Mouse (Mus musculus) lung, postnatal 0 days (tissue): ENCODE measurements around the gene Enpp1. TPM values are rescaled to one million over a fixed set of nuclear protein-coding genes. Genes with fewer than 3 reads are reported as not detected.
A peak's percentile ranks its signal among the peaks of the same experiment; 100 is the strongest.

Source experiments
- ATAC-seq: fragments of 200-750 bp; cut with Nextera tagmentation; 2 replicates; pipeline ENCODE4 v1.8.0; 2017; ENCODE audit warnings: moderate library complexity
- DNase-seq: peaks from one replicate; pipeline ENCODE4 v3.0.0-alpha.2; 2016; ENCODE audit warnings: low spot score
- H3K27ac ChIP-seq: fragments of 300-500 bp; sonication (generic); 2 replicates; pipeline ENCODE4 v1.5.1; 2014; ENCODE audit warnings: antibody characterized with exemption, mild to moderate bottlenecking, low read length, mixed read lengths
- H3K27me3 ChIP-seq: fragments of 300-500 bp; sonication (generic); replicated peaks from 2 replicates; pipeline ENCODE4 v1.6.1; 2014; ENCODE audit warnings: low read length, mixed read lengths; ENCODE audit not compliant: insufficient read depth
- H3K36me3 ChIP-seq: fragments of 300-500 bp; sonication (generic); 2 replicates; pipeline ENCODE4 v1.6.1; 2014; ENCODE audit warnings: low read length, mixed read lengths; ENCODE audit not compliant: insufficient read depth
- H3K4me1 ChIP-seq: fragments of 300-500 bp; sonication (generic); 2 replicates; pipeline ENCODE4 v1.6.1; 2014; ENCODE audit warnings: antibody characterized with exemption, low read depth, low read length, mixed read lengths; ENCODE audit not compliant: insufficient read depth
- H3K4me2 ChIP-seq: fragments of 300-500 bp; sonication (generic); replicated peaks from 2 replicates; pipeline ENCODE4 v1.6.1; 2014; ENCODE audit warnings: low read depth, mild to moderate bottlenecking, low read length, moderate library complexity, mixed read lengths
- H3K4me3 ChIP-seq: fragments of 300-500 bp; sonication (generic); 2 replicates; pipeline ENCODE4 v1.5.1; 2014; ENCODE audit warnings: low read depth, low read length
- H3K9ac ChIP-seq: fragments of 300-500 bp; sonication (generic); replicated peaks from 2 replicates; pipeline ENCODE4 v1.6.1; 2014; ENCODE audit warnings: low read depth, mild to moderate bottlenecking
- H3K9me3 ChIP-seq: fragments of 300-500 bp; sonication (generic); 2 replicates; pipeline ENCODE4 v1.6.1; 2016; ENCODE audit warnings: low read length, mixed read lengths
- CTCF ChIP-seq: IDR thresholded peaks from 2 replicates; pipeline ENCODE4 v1.5.1; 2016; ENCODE audit warnings: antibody characterized with exemption, mild to moderate bottlenecking
- EP300 ChIP-seq: IDR thresholded peaks from 2 replicates; pipeline ENCODE4 v1.6.1; 2016; ENCODE audit warnings: antibody characterized with exemption, mild to moderate bottlenecking, control low read depth
- WGBS: fragments of 180-500 bp; shearing (Covaris S2); extraction: QIAGEN DNeasy Blood & Tissue Kit; methylation state at CpG from one replicate; pipeline ENCODE4 v1.1.7; 2014; 5-methylcytosine and 5-hydroxymethylcytosine counted together
- polyA plus RNA-seq: library from polyadenylated mRNA; unstranded; fragments of >200 nt; fragmentation: Nextera tagmentation; extraction: Ambion mirVana; gene quantifications from 2 replicates; pipeline ENCODE4 v1.2.1, GENCODE M21; 2015

Gene Enpp1
- polyA plus RNA-seq, 1 experiment from 2014 or later, result 2.9 TPM

DNA sequence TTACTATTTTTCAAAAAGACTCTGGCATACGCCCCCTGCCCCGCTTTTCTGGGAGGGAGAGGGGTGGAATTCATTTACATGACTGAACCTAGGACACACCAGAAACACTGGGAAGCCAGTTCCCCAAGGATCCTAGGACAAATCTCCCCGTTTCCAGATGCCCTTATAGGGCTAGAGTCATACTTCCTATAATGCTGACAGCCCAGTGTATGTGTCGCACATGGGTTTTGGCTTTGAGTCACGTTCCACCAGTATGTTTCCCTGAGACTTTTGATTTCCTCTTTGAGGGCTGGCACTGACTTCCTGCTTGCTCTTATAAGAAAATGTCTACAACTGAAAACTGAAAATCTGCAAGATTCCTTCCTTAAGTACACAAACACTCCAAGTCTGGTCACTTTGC lies 120.2 kb downstream of the Enpp1 start:
- Histone ChIP-seq H3K27ac (peak overlapping the region; percentile 62), H3K27me3 (no peaks in the 10 kb centered on the region), H3K36me3 (no peaks in the 10 kb centered on the region), H3K9me3 (no peaks in the 10 kb centered on the region), H3K9ac (no peak overlapping the region), H3K4me1 (peaks cover 17% of the 10 kb centered on the region), H3K4me2 (no peak overlapping the region), H3K4me3 (no peak overlapping the region)
- no peak for ATAC-seq
- TF ChIP-seq EP300, result no peak
- no peak for TF ChIP-seq CTCF
- 43% methylated on average over 5 of the region's 5 CpGs for WGBS
- DNase-seq, result peak; percentile 66

DNA sequence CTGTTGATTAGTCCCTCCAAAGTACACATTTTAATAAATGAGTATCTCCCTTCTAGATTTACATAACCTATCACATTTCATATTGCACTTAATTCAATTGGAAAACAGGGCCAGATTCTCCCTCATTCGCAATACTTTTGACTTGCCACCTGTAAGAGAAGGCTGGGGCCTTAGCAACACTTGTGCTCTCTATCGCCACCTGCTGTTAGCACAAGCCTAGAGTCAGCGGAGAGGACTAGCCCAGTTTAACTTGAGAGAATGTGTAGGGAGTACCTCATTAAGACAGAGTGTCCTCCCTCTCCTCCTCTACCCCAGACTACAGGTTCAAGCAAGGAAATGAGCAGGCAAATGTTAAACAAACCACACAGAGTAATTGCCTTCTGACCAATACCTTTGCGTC lies 120.8 kb downstream of the Enpp1 start:
- Histone ChIP-seq H3K36me3 (no peaks in the 10 kb centered on the region), H3K4me2 (no peak overlapping the region), H3K9me3 (no peaks in the 10 kb centered on the region), H3K27ac (peak overlapping the region; percentile 62; the same call in 1 of the 2 replicates), H3K9ac (no peak overlapping the region), H3K27me3 (no peaks in the 10 kb centered on the region), H3K4me3 (no peak overlapping the region), H3K4me1 (peaks cover 11% of the 10 kb centered on the region; the same call in 1 of the 2 replicates)
- WGBS, result 20% methylated on average over 4 of the region's 4 CpGs
- peak; percentile 80 for DNase-seq
- peak; percentile 40 for ATAC-seq
- TF ChIP-seq CTCF (peak; percentile 97), EP300 (no peak)

DNA sequence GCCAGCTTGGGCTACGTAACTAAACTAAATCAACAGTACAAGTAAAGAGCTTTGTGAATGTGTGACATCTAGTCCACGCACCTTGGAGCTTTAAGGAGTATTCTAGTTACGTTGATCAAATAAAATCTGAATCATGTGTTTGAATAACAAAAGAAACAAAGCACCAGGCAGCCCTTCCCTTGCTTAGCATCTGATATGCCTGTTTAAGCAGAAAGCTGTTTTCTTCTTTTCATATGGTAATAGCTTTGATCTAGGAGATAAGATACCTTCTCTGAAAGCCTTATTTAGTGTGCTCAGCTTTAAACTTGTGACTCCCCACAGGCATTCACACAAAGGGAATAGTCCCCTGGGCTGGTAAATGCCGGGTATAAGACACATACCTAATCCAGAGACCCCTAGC lies 121.4 kb downstream of the Enpp1 start:
- no peaks in the 10 kb centered on the region for H3K9me3 ChIP-seq
- ATAC-seq (no peak), DNase-seq (no peak)
- no peak overlapping the region for H3K9ac ChIP-seq
- no peak overlapping the region for H3K4me2 ChIP-seq
- no peak overlapping the region for H3K4me3 ChIP-seq
- TF ChIP-seq EP300, result no peak
- TF ChIP-seq CTCF, result no peak
- 75% methylated on average over 4 of the region's 4 CpGs for WGBS
- H3K27ac ChIP-seq, result no peak overlapping the region
- no peaks in the 10 kb centered on the region for H3K27me3 ChIP-seq
- peaks cover 8% of the 10 kb centered on the region; the same call in 1 of the 2 replicates for H3K4me1 ChIP-seq
- H3K36me3 ChIP-seq, result no peaks in the 10 kb centered on the region

- no peak for TF ChIP-seq EP300
- no peak for TF ChIP-seq CTCF
- no peaks in the 10 kb centered on the region for H3K27me3 ChIP-seq
- no peak overlapping the region for H3K4me2 ChIP-seq
- H3K4me3 ChIP-seq, result no peak overlapping the region
- no peak overlapping the region for H3K9ac ChIP-seq
- no peak overlapping the region for H3K27ac ChIP-seq
- DNase-seq, result no peak
- 88% methylated on average over 9 of the region's 9 CpGs for WGBS
- ATAC-seq, result no peak
- peaks cover 8% of the 10 kb centered on the region; the same call in 1 of the 2 replicates for H3K4me1 ChIP-seq
- H3K36me3 ChIP-seq, result no peaks in the 10 kb centered on the region
- no peaks in the 10 kb centered on the region for H3K9me3 ChIP-seq
These were observed 122.7 kb downstream of the Enpp1 start for GRCm38 (mm10) chr10:24589238-24589637.

DNA sequence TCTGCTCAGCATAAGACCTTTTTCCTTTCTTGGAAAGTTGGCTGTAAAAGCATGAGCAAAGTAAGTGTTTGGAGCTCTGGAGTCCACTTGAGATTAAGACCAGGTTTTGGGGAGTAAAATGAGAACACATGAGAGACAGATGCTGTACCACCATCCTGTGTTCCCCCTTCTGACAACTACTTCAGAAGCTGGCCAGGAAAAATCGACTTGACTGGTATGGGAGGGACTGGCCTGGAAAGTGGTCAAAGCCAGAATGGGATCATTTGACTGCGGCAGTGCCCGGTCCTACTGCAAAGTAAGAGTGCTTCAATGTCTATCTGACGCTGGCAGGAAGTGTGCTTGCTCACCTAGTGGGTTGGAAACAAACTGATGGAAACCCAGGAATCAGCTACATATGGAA lies 123.1 kb downstream of the Enpp1 start:
- no peaks in the 10 kb centered on the region for H3K27me3 ChIP-seq
- no peaks in the 10 kb centered on the region for H3K9me3 ChIP-seq
- no peak overlapping the region for H3K9ac ChIP-seq
- H3K4me1 ChIP-seq, result peaks cover 8% of the 10 kb centered on the region; the same call in 1 of the 2 replicates
- H3K27ac ChIP-seq, result no peak overlapping the region
- ATAC-seq (no peak), DNase-seq (no peak)
- H3K4me2 ChIP-seq, result no peak overlapping the region
- WGBS, result 59% methylated on average over 4 of the region's 4 CpGs
- no peak for TF ChIP-seq EP300
- TF ChIP-seq CTCF, result no peak
- no peaks in the 10 kb centered on the region for H3K36me3 ChIP-seq
- no peak overlapping the region for H3K4me3 ChIP-seq

Other genes with a start within 250 kb of the Enpp1 start
- 54.8 and 71.1 TPM in 2 replicates for gene Ccn2, start 116.7 kb downstream of the Enpp1 start, polyA plus RNA-seq
- 1.2 and 1.4 TPM in 2 replicates for gene Enpp3, start 130.7 kb upstream of the Enpp1 start, polyA plus RNA-seq
- 7.4 and 9.7 TPM in 2 replicates for gene Med23, start 157.8 kb upstream of the Enpp1 start, polyA plus RNA-seq
- 4.9 and 8.4 TPM in 2 replicates for gene Arg1, start 215.3 kb upstream of the Enpp1 start, polyA plus RNA-seq